Mouse (Mus musculus): Measurements from ENCODE around the gene Cadps. TPM values are rescaled to one million over a fixed set of nuclear protein-coding genes. Genes with fewer than 3 reads are reported as not detected.
A peak's percentile ranks its signal among the peaks of the same experiment; 100 is the strongest.

The Cadps gene
- polyA plus RNA-seq, 1 experiment from 2014 or later: 0.13 TPM

DNA sequence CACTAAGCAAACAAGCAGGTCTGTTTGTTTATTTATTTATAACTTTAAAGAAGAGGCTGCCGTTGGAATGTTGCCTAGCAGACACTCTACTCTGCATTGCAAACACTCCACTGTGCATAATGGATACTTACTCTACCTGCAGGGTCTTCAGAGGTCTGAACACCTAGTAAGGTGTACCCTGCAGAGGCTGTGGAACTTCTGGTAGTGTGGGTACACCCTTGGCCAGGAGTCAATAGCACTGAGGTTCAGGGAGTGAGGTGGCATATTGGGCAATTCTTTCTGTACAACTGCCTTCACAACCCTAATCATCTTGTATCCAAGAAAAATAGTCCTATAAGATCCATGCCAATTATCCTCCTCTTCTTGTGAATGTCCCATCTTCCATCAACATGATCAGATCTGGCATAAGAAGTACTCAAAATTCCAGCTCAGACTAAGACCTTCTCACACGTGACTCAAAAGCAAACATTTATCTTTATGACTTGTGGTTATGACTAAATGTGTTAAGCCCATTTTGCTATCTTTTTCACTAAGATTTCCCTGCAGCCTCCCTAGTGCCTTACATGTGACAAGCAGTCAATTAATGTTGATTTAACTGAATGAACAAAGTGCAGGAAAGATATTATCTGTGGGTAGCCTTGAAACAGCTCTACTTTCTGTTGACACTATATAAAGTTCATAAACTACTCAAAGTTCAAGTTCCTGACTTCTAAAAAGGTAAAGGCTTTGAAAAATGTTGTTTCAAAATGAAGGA, 106.8 kb downstream of the Cadps start:
- Histone ChIP-seq H3K4me2 (ENCODE audit: low read length) (no peak overlapping the region), H3K36me3 (ENCODE audit: insufficient read depth, low read length) (no peaks in the 10 kb centered on the region), H3K4me1 (replicated peaks; ENCODE audit: insufficient read depth, low read length) (no peaks in the 10 kb centered on the region), H3K27me3 (ENCODE audit: insufficient read depth, low read length) (no peaks in the 10 kb centered on the region), H3K9ac (ENCODE audit: low read depth, low read length) (no peak overlapping the region), H3K4me3 (replicated peaks; ENCODE audit: low read depth, low read length) (no peak overlapping the region), H3K9me3 (replicated peaks; ENCODE audit: low read length) (no peaks in the 10 kb centered on the region), H3K27ac (no peak overlapping the region)
- DNase-seq (ENCODE audit: low spot score) (no peak), ATAC-seq (replicated peaks; ENCODE audit: low FRiP score, low read depth) (no peak)
- WGBS: 52% methylated on average over 2 of the region's 2 CpGs
- TF ChIP-seq CTCF (IDR thresholded peaks at IDR 0.05; ENCODE audit: low read depth): no peak

DNA sequence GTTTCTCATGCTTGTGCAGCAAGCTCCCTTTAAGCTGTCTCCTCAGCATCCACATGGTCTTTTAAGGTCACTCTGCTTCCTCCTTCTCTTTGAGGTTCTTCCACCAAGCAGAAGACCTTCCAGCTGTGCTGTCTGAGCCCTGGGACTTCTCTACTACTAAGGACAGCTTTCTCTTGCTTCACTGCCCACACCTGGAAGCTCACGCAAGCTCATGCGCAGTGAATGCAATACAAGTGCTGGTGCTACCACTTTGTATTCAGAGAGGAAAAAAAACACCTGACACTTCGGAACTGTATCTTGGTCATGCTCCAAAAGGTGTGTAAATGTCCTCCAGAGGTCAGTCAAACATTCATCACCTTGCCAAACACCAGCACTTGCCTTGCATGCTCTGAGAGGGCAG, 115.5 kb downstream of the Cadps start:
- H3K9me3 ChIP-seq (replicated peaks; ENCODE audit: low read length): no peaks in the 10 kb centered on the region
- ATAC-seq (replicated peaks; ENCODE audit: low FRiP score, low read depth): no peak
- no peaks in the 10 kb centered on the region for H3K27me3 ChIP-seq (ENCODE audit: insufficient read depth, low read length)
- no peak overlapping the region for H3K4me3 ChIP-seq (replicated peaks; ENCODE audit: low read depth, low read length)
- no peak for DNase-seq (ENCODE audit: low spot score)
- H3K4me2 ChIP-seq (ENCODE audit: low read length): no peak overlapping the region
- H3K4me1 ChIP-seq (replicated peaks; ENCODE audit: insufficient read depth, low read length): no peaks in the 10 kb centered on the region
- no peak overlapping the region for H3K9ac ChIP-seq (ENCODE audit: low read depth, low read length)
- 75% methylated on average over 3 of the region's 3 CpGs for WGBS
- no peaks in the 10 kb centered on the region for H3K36me3 ChIP-seq (ENCODE audit: insufficient read depth, low read length)
- no peak overlapping the region for H3K27ac ChIP-seq
- no peak for TF ChIP-seq CTCF (IDR thresholded peaks at IDR 0.05; ENCODE audit: low read depth)

DNA sequence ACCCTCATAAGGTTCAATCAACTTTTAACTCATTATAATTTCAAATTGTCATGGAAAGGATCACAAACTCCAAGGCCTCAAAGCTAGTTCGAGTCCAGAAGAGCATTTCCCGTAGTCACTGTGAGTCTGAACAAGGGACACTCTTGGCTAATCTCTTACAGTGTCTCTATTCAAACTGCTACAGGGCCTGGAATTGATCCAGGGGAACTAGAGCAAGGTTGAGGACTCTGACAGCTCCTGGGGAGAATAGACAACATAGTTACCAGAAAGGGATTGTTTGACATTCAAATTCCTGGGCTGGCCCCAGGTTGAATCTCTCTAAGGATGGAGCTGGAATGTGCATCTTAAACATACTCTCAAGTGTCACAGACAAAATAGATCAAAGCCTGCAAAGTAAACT, 118.4 kb downstream of the Cadps start:
- ATAC-seq (replicated peaks; ENCODE audit: low FRiP score, low read depth): no peak
- no peak overlapping the region for H3K9ac ChIP-seq (ENCODE audit: low read depth, low read length)
- H3K9me3 ChIP-seq (replicated peaks; ENCODE audit: low read length): no peaks in the 10 kb centered on the region
- H3K27me3 ChIP-seq (ENCODE audit: insufficient read depth, low read length): no peaks in the 10 kb centered on the region
- DNase-seq (ENCODE audit: low spot score): no peak
- H3K36me3 ChIP-seq (ENCODE audit: insufficient read depth, low read length): no peaks in the 10 kb centered on the region
- no peak overlapping the region for H3K4me2 ChIP-seq (ENCODE audit: low read length)
- no peak overlapping the region for H3K27ac ChIP-seq
- no peaks in the 10 kb centered on the region for H3K4me1 ChIP-seq (replicated peaks; ENCODE audit: insufficient read depth, low read length)
- WGBS: 87% methylated on average over 2 of the region's 2 CpGs
- H3K4me3 ChIP-seq (replicated peaks; ENCODE audit: low read depth, low read length): no peak overlapping the region
- no peak for TF ChIP-seq CTCF (IDR thresholded peaks at IDR 0.05; ENCODE audit: low read depth)

DNA sequence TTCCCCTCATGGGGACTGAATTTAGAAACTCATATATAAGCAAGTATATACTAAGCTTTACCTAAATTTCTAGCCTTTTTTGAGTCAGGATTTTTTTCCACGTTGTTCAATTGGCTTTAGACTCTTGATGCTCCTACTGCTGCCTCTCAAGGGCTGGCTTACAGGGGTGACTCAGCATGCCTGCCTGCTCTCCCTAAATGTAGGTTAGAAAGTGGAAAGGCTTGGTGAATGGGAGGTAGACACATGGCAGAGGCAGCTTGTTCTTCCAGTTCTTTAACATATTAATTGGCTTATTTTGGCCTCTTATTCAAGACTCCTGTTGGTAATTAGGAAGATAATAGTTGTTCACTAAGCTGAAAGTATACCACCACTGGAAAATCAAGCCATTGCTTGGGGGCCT, 132.7 kb downstream of the Cadps start:
- WGBS: 35% methylated on average over 1 of the region's 1 CpGs
- no peaks in the 10 kb centered on the region for H3K27me3 ChIP-seq (ENCODE audit: insufficient read depth, low read length)
- no peak for TF ChIP-seq CTCF (IDR thresholded peaks at IDR 0.05; ENCODE audit: low read depth)
- no peak for DNase-seq (ENCODE audit: low spot score)
- no peak overlapping the region for H3K4me2 ChIP-seq (ENCODE audit: low read length)
- H3K27ac ChIP-seq: no peak overlapping the region
- H3K36me3 ChIP-seq (ENCODE audit: insufficient read depth, low read length): no peaks in the 10 kb centered on the region
- H3K9ac ChIP-seq (ENCODE audit: low read depth, low read length): no peak overlapping the region
- no peaks in the 10 kb centered on the region for H3K4me1 ChIP-seq (replicated peaks; ENCODE audit: insufficient read depth, low read length)
- H3K9me3 ChIP-seq (replicated peaks; ENCODE audit: low read length): no peaks in the 10 kb centered on the region
- H3K4me3 ChIP-seq (replicated peaks; ENCODE audit: low read depth, low read length): no peak overlapping the region
- ATAC-seq (replicated peaks; ENCODE audit: low FRiP score, low read depth): no peak

DNA sequence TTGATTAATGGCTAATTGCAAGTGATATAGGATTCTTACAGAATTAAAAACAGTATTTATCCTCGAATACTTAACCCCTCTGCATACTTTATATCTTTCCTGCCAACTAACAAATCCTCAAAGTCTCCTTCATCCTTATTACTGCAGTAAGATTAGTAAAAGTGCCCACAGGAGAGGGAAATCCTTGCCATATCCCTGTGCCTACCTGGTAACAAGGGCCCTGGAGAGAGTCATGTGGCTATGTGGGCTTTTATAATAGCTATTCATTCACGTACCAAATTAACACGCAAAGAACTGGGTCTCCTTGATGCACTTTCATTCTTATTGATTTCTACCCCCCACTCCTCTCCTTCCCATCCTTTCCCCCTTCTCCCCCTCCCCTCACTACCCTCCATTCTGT, 137.9 kb downstream of the Cadps start:
- H3K9me3 ChIP-seq (replicated peaks; ENCODE audit: low read length): no peaks in the 10 kb centered on the region
- no peak for TF ChIP-seq CTCF (IDR thresholded peaks at IDR 0.05; ENCODE audit: low read depth)
- DNase-seq (ENCODE audit: low spot score) (no peak), ATAC-seq (replicated peaks; ENCODE audit: low FRiP score, low read depth) (no peak)
- no peaks in the 10 kb centered on the region for H3K4me1 ChIP-seq (replicated peaks; ENCODE audit: insufficient read depth, low read length)
- no peak overlapping the region for H3K27ac ChIP-seq
- H3K9ac ChIP-seq (ENCODE audit: low read depth, low read length): no peak overlapping the region
- H3K4me3 ChIP-seq (replicated peaks; ENCODE audit: low read depth, low read length): no peak overlapping the region
- 86% methylated on average over 3 of the region's 3 CpGs for WGBS
- no peaks in the 10 kb centered on the region for H3K27me3 ChIP-seq (ENCODE audit: insufficient read depth, low read length)
- no peak overlapping the region for H3K4me2 ChIP-seq (ENCODE audit: low read length)
- H3K36me3 ChIP-seq (ENCODE audit: insufficient read depth, low read length): no peaks in the 10 kb centered on the region

DNA sequence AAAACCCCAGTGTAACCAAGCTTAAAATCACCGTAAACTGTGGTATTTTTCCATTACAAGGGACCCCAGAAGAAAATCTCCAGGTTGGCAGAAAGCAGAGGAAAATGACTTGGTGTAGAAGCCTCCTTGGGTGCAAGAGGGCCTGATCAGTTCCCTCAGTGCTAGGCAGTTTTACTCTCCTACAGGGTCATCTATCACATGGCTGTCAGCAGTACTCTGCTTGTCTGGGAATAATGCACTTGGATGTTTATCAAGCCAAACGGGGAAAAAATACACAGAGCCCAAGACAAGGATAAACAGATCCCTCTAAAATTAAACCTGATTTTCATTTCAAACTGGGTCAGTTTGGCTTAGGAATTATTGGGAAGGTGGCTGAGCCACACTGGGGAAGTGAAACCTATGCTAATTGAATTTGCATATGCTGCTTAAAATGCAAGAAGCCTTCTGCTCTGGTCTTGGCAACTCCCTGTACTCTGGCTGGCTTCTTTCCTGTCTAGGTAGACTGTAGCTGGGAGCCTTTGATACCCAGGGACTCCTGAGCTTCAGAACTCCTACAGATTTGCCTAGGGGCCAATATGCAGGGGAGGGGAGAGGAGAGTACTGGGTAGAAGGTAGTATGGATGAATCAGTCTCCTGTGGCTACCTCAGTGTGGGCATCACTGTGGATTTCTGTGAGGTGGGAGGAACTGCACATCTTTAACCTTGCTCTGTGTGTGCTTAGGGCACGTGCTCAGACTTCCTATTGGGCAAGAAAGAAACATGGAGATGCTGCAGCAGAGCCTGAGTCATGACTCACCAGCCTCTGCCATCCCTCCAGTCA, 141.8 kb downstream of the Cadps start:
- 36% methylated on average over 3 of the region's 3 CpGs for WGBS
- Histone ChIP-seq H3K9me3 (replicated peaks; ENCODE audit: low read length) (no peaks in the 10 kb centered on the region), H3K4me2 (ENCODE audit: low read length) (no peak overlapping the region), H3K9ac (ENCODE audit: low read depth, low read length) (no peak overlapping the region), H3K4me1 (replicated peaks; ENCODE audit: insufficient read depth, low read length) (no peaks in the 10 kb centered on the region), H3K4me3 (replicated peaks; ENCODE audit: low read depth, low read length) (no peak overlapping the region), H3K36me3 (ENCODE audit: insufficient read depth, low read length) (no peaks in the 10 kb centered on the region), H3K27ac (no peak overlapping the region), H3K27me3 (ENCODE audit: insufficient read depth, low read length) (no peaks in the 10 kb centered on the region)
- DNase-seq (ENCODE audit: low spot score): peak; percentile 9
- ATAC-seq (replicated peaks; ENCODE audit: low FRiP score, low read depth): no peak; the same call in 1 of the 2 replicates
- no peak for TF ChIP-seq CTCF (IDR thresholded peaks at IDR 0.05; ENCODE audit: low read depth)

All from kidney, postnatal 0 days (tissue).